Mouse (Mus musculus) limb, embryonic 12.5 days (tissue): Measurements from ENCODE around the gene Ttc7b. TPM values are rescaled to one million over a fixed set of nuclear protein-coding genes. Genes with fewer than 3 reads are reported as not detected.

ENCODE experiments used
- ATAC-seq: fragments of 200-750 bp; cut with Nextera tagmentation; 2 replicates; pipeline ENCODE4 v1.8.0; 2017; ENCODE audit warnings: low read depth, moderate TSS enrichment; ENCODE audit not compliant: insufficient number of reproducible peaks, insufficient read depth, low FRiP score, low TSS enrichment
- H3K27ac ChIP-seq: fragments of 300-500 bp; sonication (generic); 2 replicates; pipeline ENCODE4 v1.5.1; 2016; ENCODE audit warnings: mild to moderate bottlenecking, moderate library complexity
- H3K27me3 ChIP-seq: fragments of 300-500 bp; sonication (generic); 2 replicates; pipeline ENCODE4 v1.6.1; 2016; ENCODE audit warnings: mild to moderate bottlenecking, moderate library complexity
- H3K36me3 ChIP-seq: fragments of 300-500 bp; sonication (generic); 2 replicates; pipeline ENCODE4 v1.6.1; 2016; ENCODE audit warnings: mild to moderate bottlenecking, moderate library complexity
- H3K4me1 ChIP-seq: fragments of 300-500 bp; sonication (generic); replicated peaks from 2 replicates; pipeline ENCODE4 v1.6.1; 2016
- H3K4me2 ChIP-seq: fragments of 300-500 bp; sonication (generic); 2 replicates; pipeline ENCODE4 v1.6.1; 2016; ENCODE audit warnings: mild to moderate bottlenecking, moderate library complexity
- H3K4me3 ChIP-seq: fragments of 300-500 bp; sonication (generic); replicated peaks from 2 replicates; pipeline ENCODE4 v1.5.1; 2016; ENCODE audit warnings: mild to moderate bottlenecking
- H3K9ac ChIP-seq: fragments of 300-500 bp; sonication (generic); replicated peaks from 2 replicates; pipeline ENCODE4 v1.6.1; 2016; ENCODE audit warnings: mild to moderate bottlenecking, moderate library complexity
- H3K9me3 ChIP-seq: fragments of 300-500 bp; sonication (generic); 2 replicates; pipeline ENCODE4 v1.6.1; 2016; ENCODE audit warnings: mild to moderate bottlenecking, moderate library complexity
- WGBS: fragments of 180-500 bp; shearing (Covaris S2); methylation state at CpG from one replicate; pipeline ENCODE4 v1.1.7; 2016; 5-methylcytosine and 5-hydroxymethylcytosine counted together
- polyA plus RNA-seq: library from polyadenylated mRNA; unstranded; fragments of >200 nt; fragmentation: Nextera tagmentation; extraction: Ambion mirVana; gene quantifications from 2 replicates; pipeline ENCODE4 v1.2.1, GENCODE M21; 2016

Gene Ttc7b
- polyA plus RNA-seq, 1 experiment from 2014 or later: 4.8 TPM

GRCm38 (mm10) chr12:100505484-100505883 is 15.1 kb downstream of the Ttc7b start:
- 97% methylated on average over 1 of the region's 1 CpGs for WGBS
- Histone ChIP-seq H3K9me3 (no peaks in the 10 kb centered on the region), H3K27ac (no peak overlapping the region)

DNA sequence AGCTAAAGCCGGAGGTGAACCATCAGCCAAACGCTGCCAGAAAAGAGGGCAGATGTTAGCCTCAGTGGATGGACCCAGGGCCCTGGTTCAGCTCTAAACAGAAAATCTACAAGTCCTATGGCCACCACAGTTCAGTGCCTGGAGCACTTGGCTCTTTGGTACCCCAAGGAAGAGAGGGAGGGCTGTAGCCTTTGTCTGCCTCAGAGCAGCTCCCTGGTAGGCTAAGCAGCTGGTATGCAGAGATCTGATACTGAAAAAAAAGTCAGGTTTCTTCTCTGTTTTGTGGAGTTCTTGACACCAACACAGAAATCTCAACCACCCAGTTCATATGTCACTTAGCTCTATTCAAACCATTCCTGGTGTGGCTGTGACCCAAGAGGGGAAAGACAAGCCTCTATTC is 16.0 kb downstream of the Ttc7b start:
- no peak overlapping the region for H3K27ac ChIP-seq
- WGBS: 88% methylated on average over 2 of the region's 2 CpGs

More at GRCm38 (mm10) chr12:100505484-100505883, 15.1 kb downstream of the Ttc7b start:
- peaks cover under 1% of the 10 kb centered on the region; the same call in 1 of the 2 replicates for H3K36me3 ChIP-seq
- no peak overlapping the region for H3K4me3 ChIP-seq
- H3K4me2 ChIP-seq: no peak overlapping the region
- ATAC-seq: no peak
- H3K9ac ChIP-seq: no peak overlapping the region
- no peaks in the 10 kb centered on the region for H3K27me3 ChIP-seq
- peaks cover 4% of the 10 kb centered on the region; the same call in 1 of the 2 replicates for H3K4me1 ChIP-seq

GRCm38 (mm10) chr12:100503659-100504058 is 17.0 kb downstream of the Ttc7b start:
- 82% methylated on average over 4 of the region's 4 CpGs for WGBS
- H3K36me3 ChIP-seq: peaks cover 16% of the 10 kb centered on the region
- peaks cover 4% of the 10 kb centered on the region; the same call in 1 of the 2 replicates for H3K4me1 ChIP-seq
- H3K27me3 ChIP-seq: no peaks in the 10 kb centered on the region
- H3K4me2 ChIP-seq: no peak overlapping the region
- no peak overlapping the region for H3K4me3 ChIP-seq
- H3K27ac ChIP-seq: no peak overlapping the region
- no peak overlapping the region for H3K9ac ChIP-seq
- no peak for ATAC-seq
- H3K9me3 ChIP-seq: no peaks in the 10 kb centered on the region

More for the DNA sequence above, 16.0 kb downstream of the Ttc7b start:
- H3K27me3 ChIP-seq: no peaks in the 10 kb centered on the region
- H3K4me1 ChIP-seq: peaks cover 4% of the 10 kb centered on the region; the same call in 1 of the 2 replicates
- no peak overlapping the region for H3K9ac ChIP-seq
- H3K36me3 ChIP-seq: peaks cover 7% of the 10 kb centered on the region
- no peak for ATAC-seq
- H3K4me3 ChIP-seq: no peak overlapping the region
- no peaks in the 10 kb centered on the region for H3K9me3 ChIP-seq
- H3K4me2 ChIP-seq: no peak overlapping the region

GRCm38 (mm10) chr12:100502544-100502943 is 18.1 kb downstream of the Ttc7b start:
- peaks cover 27% of the 10 kb centered on the region for H3K36me3 ChIP-seq
- 77% methylated on average over 3 of the region's 3 CpGs for WGBS
- no peak overlapping the region for H3K4me2 ChIP-seq
- no peaks in the 10 kb centered on the region for H3K27me3 ChIP-seq
- no peak overlapping the region for H3K4me3 ChIP-seq
- no peak for ATAC-seq
- H3K4me1 ChIP-seq: peaks cover 4% of the 10 kb centered on the region; the same call in 1 of the 2 replicates
- no peak overlapping the region for H3K9ac ChIP-seq
- H3K27ac ChIP-seq: no peak overlapping the region
- H3K9me3 ChIP-seq: no peaks in the 10 kb centered on the region

DNA sequence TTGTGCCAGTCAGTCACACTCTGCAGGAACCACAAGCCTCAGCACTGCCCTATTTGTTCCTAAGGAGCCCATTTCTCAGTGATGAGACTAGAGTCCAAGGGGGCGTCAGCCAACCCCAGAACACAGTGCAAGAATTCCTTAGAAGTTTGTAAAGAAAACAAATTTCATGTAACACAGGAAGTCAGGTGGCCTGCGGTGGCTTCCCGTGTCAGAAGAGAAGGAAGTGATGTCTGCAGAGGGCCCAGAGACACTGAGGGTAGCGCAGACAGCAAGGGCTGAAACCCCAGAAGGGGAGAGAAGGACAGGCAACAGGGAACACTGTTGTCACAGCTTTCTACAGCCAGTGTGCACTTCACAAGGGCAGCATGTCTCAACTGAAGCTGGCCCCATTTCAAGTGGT is 19.4 kb downstream of the Ttc7b start:
- Histone ChIP-seq H3K36me3 (peaks cover 40% of the 10 kb centered on the region), H3K9ac (no peak overlapping the region), H3K4me1 (peaks cover 4% of the 10 kb centered on the region; the same call in 1 of the 2 replicates), H3K4me3 (no peak overlapping the region), H3K27ac (no peak overlapping the region), H3K9me3 (no peaks in the 10 kb centered on the region), H3K27me3 (no peaks in the 10 kb centered on the region), H3K4me2 (no peak overlapping the region)
- no peak for ATAC-seq
- 79% methylated on average over 4 of the region's 4 CpGs for WGBS

DNA sequence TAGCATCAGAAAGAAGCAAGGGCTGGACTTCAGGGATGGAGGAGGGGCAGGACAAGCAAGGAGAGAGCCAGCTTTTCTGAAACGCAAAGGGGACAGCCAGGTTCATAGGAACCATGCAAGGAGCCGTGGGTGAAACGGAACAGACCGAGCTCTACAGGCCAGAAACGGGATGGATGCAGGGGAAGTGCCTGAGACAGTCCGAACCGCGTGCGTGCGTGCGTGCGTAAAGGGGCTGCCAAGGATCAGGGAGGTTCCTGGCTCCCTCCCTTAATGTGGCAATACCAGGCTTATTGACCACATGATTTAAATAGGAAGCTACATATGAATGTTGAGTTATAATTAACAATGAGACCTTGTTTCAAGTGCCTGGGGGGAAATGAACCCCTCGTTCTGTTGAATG is 21.2 kb downstream of the Ttc7b start:
- no peak for ATAC-seq
- Histone ChIP-seq H3K27ac (no peak overlapping the region), H3K27me3 (no peaks in the 10 kb centered on the region), H3K9ac (no peak overlapping the region), H3K9me3 (no peaks in the 10 kb centered on the region), H3K36me3 (peaks cover 54% of the 10 kb centered on the region), H3K4me2 (no peak overlapping the region), H3K4me3 (no peak overlapping the region), H3K4me1 (peaks cover 4% of the 10 kb centered on the region; the same call in 1 of the 2 replicates)
- WGBS: 90% methylated on average over 13 of the region's 13 CpGs

GRCm38 (mm10) chr12:100498006-100498405 is 22.6 kb downstream of the Ttc7b start:
- H3K9me3 ChIP-seq: no peaks in the 10 kb centered on the region
- no peak overlapping the region for H3K27ac ChIP-seq
- no peaks in the 10 kb centered on the region for H3K4me1 ChIP-seq
- H3K4me2 ChIP-seq: no peak overlapping the region
- H3K36me3 ChIP-seq: peaks cover 68% of the 10 kb centered on the region
- no peak for ATAC-seq
- no peak overlapping the region for H3K9ac ChIP-seq
- WGBS: 94% methylated on average over 5 of the region's 5 CpGs
- no peak overlapping the region for H3K4me3 ChIP-seq
- H3K27me3 ChIP-seq: no peaks in the 10 kb centered on the region

- no peak overlapping the region for H3K4me3 ChIP-seq
- H3K9ac ChIP-seq: no peak overlapping the region
- WGBS: 92% methylated on average over 7 of the region's 7 CpGs
- H3K27ac ChIP-seq: no peak overlapping the region
- H3K4me2 ChIP-seq: no peak overlapping the region
- no peak for ATAC-seq
- H3K36me3 ChIP-seq: peaks cover 81% of the 10 kb centered on the region
- no peaks in the 10 kb centered on the region for H3K9me3 ChIP-seq
- H3K4me1 ChIP-seq: no peaks in the 10 kb centered on the region
- H3K27me3 ChIP-seq: no peaks in the 10 kb centered on the region
Observed at GRCm38 (mm10) chr12:100495083-100495482, 25.5 kb downstream of the Ttc7b start.

GRCm38 (mm10) chr12:100493211-100493610 is 27.4 kb downstream of the Ttc7b start:
- Histone ChIP-seq H3K36me3 (peaks cover 81% of the 10 kb centered on the region), H3K4me2 (no peak overlapping the region), H3K4me1 (no peaks in the 10 kb centered on the region), H3K27me3 (no peaks in the 10 kb centered on the region), H3K4me3 (no peak overlapping the region), H3K27ac (no peak overlapping the region), H3K9ac (no peak overlapping the region), H3K9me3 (no peaks in the 10 kb centered on the region)
- 93% methylated on average over 5 of the region's 5 CpGs for WGBS
- no peak for ATAC-seq

GRCm38 (mm10) chr12:100492676-100493075 is 27.9 kb downstream of the Ttc7b start:
- no peak for ATAC-seq
- no peaks in the 10 kb centered on the region for H3K27me3 ChIP-seq
- H3K27ac ChIP-seq: no peak overlapping the region
- H3K4me3 ChIP-seq: no peak overlapping the region
- H3K4me1 ChIP-seq: no peaks in the 10 kb centered on the region
- 82% methylated on average over 3 of the region's 3 CpGs for WGBS
- H3K9me3 ChIP-seq: no peaks in the 10 kb centered on the region
- H3K36me3 ChIP-seq: peaks cover 81% of the 10 kb centered on the region
- no peak overlapping the region for H3K4me2 ChIP-seq
- H3K9ac ChIP-seq: no peak overlapping the region

GRCm38 (mm10) chr12:100491967-100492611 is 28.5 kb downstream of the Ttc7b start:
- Histone ChIP-seq H3K36me3 (peaks cover 81% of the 10 kb centered on the region), H3K9me3 (no peaks in the 10 kb centered on the region), H3K4me1 (no peaks in the 10 kb centered on the region), H3K9ac (no peak overlapping the region), H3K27me3 (no peaks in the 10 kb centered on the region), H3K4me2 (no peak overlapping the region), H3K27ac (no peak overlapping the region), H3K4me3 (no peak overlapping the region)
- ATAC-seq: no peak
- 94% methylated on average over 10 of the region's 10 CpGs for WGBS

DNA sequence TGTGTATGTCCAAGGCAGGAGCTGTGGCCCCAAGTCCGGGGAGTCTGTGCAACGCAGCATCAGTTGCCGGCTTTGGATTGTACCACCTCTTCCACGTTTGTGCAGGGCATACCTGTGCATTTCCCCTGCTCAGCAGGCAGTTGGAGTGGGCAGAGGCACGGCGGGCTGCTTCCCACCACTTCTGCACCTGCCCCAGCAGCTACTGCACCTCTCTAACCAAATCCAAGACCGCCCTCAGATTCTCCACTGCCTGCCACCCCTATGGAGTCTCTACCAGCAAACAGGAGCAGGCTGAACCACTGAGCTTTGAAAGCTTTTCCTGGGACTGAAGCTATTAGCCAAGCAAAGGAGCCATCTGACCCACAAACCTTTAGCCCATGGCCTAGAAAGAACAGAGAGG is 30.8 kb downstream of the Ttc7b start:
- Histone ChIP-seq H3K27me3 (no peaks in the 10 kb centered on the region), H3K4me3 (no peak overlapping the region), H3K4me2 (no peak overlapping the region), H3K27ac (no peak overlapping the region), H3K9me3 (no peaks in the 10 kb centered on the region), H3K4me1 (no peaks in the 10 kb centered on the region), H3K36me3 (peaks cover 72% of the 10 kb centered on the region), H3K9ac (no peak overlapping the region)
- 91% methylated on average over 7 of the region's 7 CpGs for WGBS
- no peak for ATAC-seq
